Mouse (Mus musculus) heart, postnatal 0 days (tissue): ENCODE measurements at regions not wholly inside any gene's neighbourhood (a gene's known extent, or its start where the extent isn't known, plus 50 kb on each side); places are given as distances from the start of the nearest gene placed in this dataset.

Experiments
- CTCF ChIP-seq: IDR thresholded peaks from 2 replicates; pipeline ENCODE4 v1.5.1; 2016; ENCODE audit warnings: antibody characterized with exemption, control low read depth, low read depth
- EP300 ChIP-seq: IDR thresholded peaks from 2 replicates; pipeline ENCODE4 v1.6.1; 2016; ENCODE audit warnings: antibody characterized with exemption, low read depth

- TF ChIP-seq CTCF: no peak
- no peak for TF ChIP-seq EP300
Observed at GRCm38 (mm10) chr13:42459892-42460291, 158.6 kb downstream of the Edn1 start.
